Mouse (Mus musculus): ENCODE measurements around the gene Slc5a2. TPM values are rescaled to one million over a fixed set of nuclear protein-coding genes. Genes with fewer than 3 reads are reported as not detected.

Gene Slc5a2
- polyA plus RNA-seq, 2 experiments = 1.8 to 2.9 TPM

- WGBS (ENCODE audit: insufficient replicate concordance) = 76% methylated on average over 4 of the region's 4 CpGs
- peaks cover 11% of the 10 kb centered on the region in 2 experiments for H3K4me1 ChIP-seq (replicated peaks; ENCODE audit: control insufficient read depth in 2 of 2, insufficient read depth in 2 of 2, low read length in 1 of 2)
- H3K9ac ChIP-seq (replicated peaks) = no peak overlapping the region
- no peaks in the 10 kb centered on the region for H3K9me3 ChIP-seq (ENCODE audit: control insufficient read depth, low read length)
- H3K27ac ChIP-seq = no peak overlapping the region
- TF ChIP-seq CTCF (IDR thresholded peaks at IDR 0.05; ENCODE audit: low read depth) = no peak
- no peak for TF ChIP-seq EP300 (IDR thresholded peaks at IDR 0.05; ENCODE audit: low read depth)
- no peak overlapping the region for H3K4me3 ChIP-seq (ENCODE audit: insufficient read depth in 1 of 2, low read depth in 2 of 2, low read length in 2 of 2)
- no peak overlapping the region for H3K4me2 ChIP-seq (ENCODE audit: low read depth)
- ATAC-seq (ENCODE audit: insufficient read depth) (no peak), DNase-seq (ENCODE audit: low read depth in 3 of 3, low spot score in 3 of 3) (no peak)
- no peaks in the 10 kb centered on the region; the same call in none of the 2 replicates for H3K36me3 ChIP-seq (replicated peaks; ENCODE audit: control insufficient read depth, insufficient read depth, low read depth)
- peaks cover 2% of the 10 kb centered on the region; the same call in 1 of the 2 replicates for H3K27me3 ChIP-seq (ENCODE audit: control insufficient read depth, insufficient read depth, low read length)
These were observed 19.9 kb upstream of the Slc5a2 start for GRCm38 (mm10) chr7:128245547-128245946.

GRCm38 (mm10) chr7:128246496-128247391 is 18.7 kb upstream of the Slc5a2 start, which contains the start of gene Tgfb1i1:
Tgfb1i1 (plus strand) TSS chr7:128246812.
- Histone ChIP-seq H3K4me1 (replicated peaks; ENCODE audit: control insufficient read depth in 2 of 2, insufficient read depth in 2 of 2, low read length in 1 of 2) (peaks cover 11% of the 10 kb centered on the region in 2 experiments), H3K27me3 (ENCODE audit: control insufficient read depth, insufficient read depth, low read length) (peaks cover 2% of the 10 kb centered on the region; the same call in 1 of the 2 replicates), H3K4me2 (ENCODE audit: low read depth) (peak within 1 kb of the TSS; percentile 90), H3K9ac (replicated peaks) (peak within 1 kb of the TSS; percentile 72), H3K27ac (peak within 1 kb of the TSS; percentile 35), H3K9me3 (ENCODE audit: control insufficient read depth, low read length) (no peaks in the 10 kb centered on the region), H3K4me3 (ENCODE audit: insufficient read depth in 1 of 2, low read depth in 2 of 2, low read length in 2 of 2) (peak within 1 kb of the TSS; percentile 59 to 66), H3K36me3 (replicated peaks; ENCODE audit: control insufficient read depth, insufficient read depth, low read depth) (no peaks in the 10 kb centered on the region; the same call in 1 of the 2 replicates)
- peak; percentile 40 for ATAC-seq (ENCODE audit: insufficient read depth)
- no peak for TF ChIP-seq CTCF (IDR thresholded peaks at IDR 0.05; ENCODE audit: low read depth)
- TF ChIP-seq EP300 (IDR thresholded peaks at IDR 0.05; ENCODE audit: low read depth) = no peak
- 10% methylated on average over 29 of the region's 30 CpGs for WGBS (ENCODE audit: insufficient replicate concordance)
- no peak for DNase-seq (ENCODE audit: low read depth in 3 of 3, low spot score in 3 of 3)

GRCm38 (mm10) chr7:128247443-128247842 is 18.0 kb upstream of the Slc5a2 start:
- Histone ChIP-seq H3K4me1 (replicated peaks; ENCODE audit: control insufficient read depth in 2 of 2, insufficient read depth in 2 of 2, low read length in 1 of 2) (peaks cover 11% of the 10 kb centered on the region in 2 experiments), H3K4me2 (ENCODE audit: low read depth) (peak overlapping the region; percentile 90), H3K4me3 (ENCODE audit: insufficient read depth in 1 of 2, low read depth in 2 of 2, low read length in 2 of 2) (peak overlapping the region; percentile 59 to 66), H3K27ac (no peak overlapping the region; the same call in 1 of the 2 replicates), H3K27me3 (ENCODE audit: control insufficient read depth, insufficient read depth, low read length) (peaks cover 2% of the 10 kb centered on the region), H3K36me3 (replicated peaks; ENCODE audit: control insufficient read depth, insufficient read depth, low read depth) (no peaks in the 10 kb centered on the region; the same call in 1 of the 2 replicates), H3K9me3 (ENCODE audit: control insufficient read depth, low read length) (no peaks in the 10 kb centered on the region), H3K9ac (replicated peaks) (peak overlapping the region; percentile 72)
- WGBS (ENCODE audit: insufficient replicate concordance) = 2% methylated on average over 13 of the region's 13 CpGs
- peak; percentile 70 to 83 (median 80) for DNase-seq (ENCODE audit: low read depth in 3 of 3, low spot score in 3 of 3)
- peak; percentile 82 for ATAC-seq (ENCODE audit: insufficient read depth)
- peak; percentile 89 for TF ChIP-seq CTCF (IDR thresholded peaks at IDR 0.05; ENCODE audit: low read depth)
- TF ChIP-seq EP300 (IDR thresholded peaks at IDR 0.05; ENCODE audit: low read depth) = no peak

GRCm38 (mm10) chr7:128248081-128249042 is 17.1 kb upstream of the Slc5a2 start:
- Histone ChIP-seq H3K27me3 (ENCODE audit: control insufficient read depth, insufficient read depth, low read length) (peaks cover 9% of the 10 kb centered on the region), H3K27ac (no peak overlapping the region), H3K4me2 (ENCODE audit: low read depth) (peak overlapping the region; percentile 18; the same call in 1 of the 2 replicates), H3K36me3 (replicated peaks; ENCODE audit: control insufficient read depth, insufficient read depth, low read depth) (no peaks in the 10 kb centered on the region; the same call in 1 of the 2 replicates), H3K4me1 (replicated peaks; ENCODE audit: control insufficient read depth in 2 of 2, insufficient read depth in 2 of 2, low read length in 1 of 2) (peaks cover 11% of the 10 kb centered on the region in 2 experiments), H3K4me3 (ENCODE audit: insufficient read depth in 1 of 2, low read depth in 2 of 2, low read length in 2 of 2) (no peak overlapping the region), H3K9ac (replicated peaks) (no peak overlapping the region), H3K9me3 (ENCODE audit: control insufficient read depth, low read length) (no peaks in the 10 kb centered on the region)
- DNase-seq (ENCODE audit: low read depth in 3 of 3, low spot score in 3 of 3) (no peak), ATAC-seq (ENCODE audit: insufficient read depth) (no peak)
- no peak for TF ChIP-seq CTCF (IDR thresholded peaks at IDR 0.05; ENCODE audit: low read depth)
- TF ChIP-seq EP300 (IDR thresholded peaks at IDR 0.05; ENCODE audit: low read depth) = no peak
- 76% methylated on average over 10 of the region's 10 CpGs for WGBS (ENCODE audit: insufficient replicate concordance)
